Mouse (Mus musculus): ENCODE data around the gene Kcnk7.

- no peak for TF ChIP-seq CTCF (IDR thresholded peaks at IDR 0.05; ENCODE audit: insufficient read depth, low read depth, low read length)
- no peak for TF ChIP-seq POLR2A (IDR thresholded peaks at IDR 0.05; ENCODE audit: insufficient read depth, low read depth, low read length)
Observed at GRCm38 (mm10) chr19:5660942-5661751, 43.0 kb upstream of the Kcnk7 start.

All from olfactory bulb, adult 2 months (tissue).